ENCODE assay signal across 29 mouse cellular contexts in the genomic region with DNA sequence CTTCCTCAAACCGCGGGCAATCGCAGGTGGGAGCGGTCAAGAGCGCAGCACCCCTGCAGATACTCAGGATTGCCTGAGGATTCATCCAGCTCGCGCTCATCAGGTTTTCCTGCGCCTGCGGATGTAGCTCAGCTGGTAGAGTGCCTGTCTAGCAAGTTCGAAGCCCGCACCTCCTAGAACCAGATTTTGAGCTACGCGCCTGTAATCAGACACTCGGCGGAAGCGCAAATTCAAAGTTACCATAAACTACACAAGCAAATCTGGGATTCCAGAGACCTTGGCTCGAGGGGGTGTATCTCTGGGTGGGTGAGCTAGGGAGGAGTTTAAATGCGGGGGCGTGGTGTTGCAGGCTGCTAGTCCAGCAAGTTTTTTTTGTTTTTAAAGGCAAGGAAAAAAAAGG. TPM values are rescaled to one million over a fixed set of nuclear protein-coding genes. Genes with fewer than 3 reads are reported as not detected.
A peak's percentile ranks its signal among the peaks of the same experiment; 100 is the strongest.
DNase-seq lines count a peak whose midpoint lies in the region; TF ChIP-seq lines count a peak whose summit lies in the region.
"Had no signal": no experiment of that assay in that cellular context is flagged by ENCODE, and none has a peak within 500 bp of the region (broad histone marks: within the 10 kb centered on the region; RNA-seq: fewer than 3 reads in every experiment).

A gene (minus strand): TSS at position 176 of the 400 bp plus-strand sequence.

- DNase-seq in ES-CJ7 (ENCODE audit: low read depth, low spot score) (peak; percentile 81), WW6 (ENCODE audit: low read depth, low spot score) (peak; percentile 61)
- DNase-seq in cerebellum, adult 11 months, result no peak
- DNase-seq in B cell, adult 2 months, result no peak
- no peak for DNase-seq in lung, adult 2 months
- DNase-seq: adrenal gland, adult 8-10 months; adrenal gland, postnatal 25 days; cerebellum, adult 18-20 months; cerebellum, adult 9-10 months; cerebellum, postnatal 14 days; forebrain, postnatal 0 days; gastrocnemius, adult 2 months; gastrocnemius, postnatal 14 days; heart, adult 11 months; kidney, adult 11 months had no signal

- WGBS in lung, adult 2 months, result 67% methylated on average over 19 of the region's 19 CpGs

- no peak for TF ChIP-seq POLR2A in lung, adult 2 months (IDR thresholded peaks at IDR 0.05; ENCODE audit: borderline replicate concordance, extremely low read depth, low read depth, low read length)

- no peaks in the 10 kb centered on the region for H3K36me3 ChIP-seq in E14TG2a.4 (ENCODE audit: insufficient read depth, low read length)
- H3K36me3 ChIP-seq: embryonic facial prominence, embryonic 12.5 days; embryonic facial prominence, embryonic 15.5 days; hindbrain, embryonic 13.5 days; intestine, embryonic 15.5 days had no signal

- peak within 1 kb of the TSS; percentile 68 for H3K4me3 ChIP-seq in E14TG2a.4 (replicated peaks; ENCODE audit: low read length)
- no peak within 1 kb of the TSS for H3K4me3 ChIP-seq in lung, adult 2 months (replicated peaks; ENCODE audit: extremely low read depth, low read depth, low read length)
- H3K4me3 ChIP-seq: embryonic facial prominence, embryonic 12.5 days; embryonic facial prominence, embryonic 15.5 days; gastrocnemius, adult 2 months; hindbrain, embryonic 13.5 days; intestine, embryonic 15.5 days had no signal

- no peak for TF ChIP-seq CTCF in E14TG2a.4 (conservative IDR thresholded peaks at IDR 0.05; ENCODE audit: low read length)
- TF ChIP-seq CTCF in lung, adult 2 months (IDR thresholded peaks at IDR 0.05; ENCODE audit: insufficient read depth, low read length), result no peak

- H3K27me3 ChIP-seq in E14TG2a.4 (ENCODE audit: insufficient read depth, low read length), result peaks cover 18% of the 10 kb centered on the region
- H3K27me3 ChIP-seq: CH12.LX; embryonic facial prominence, embryonic 12.5 days; embryonic facial prominence, embryonic 15.5 days; hindbrain, embryonic 13.5 days; intestine, embryonic 15.5 days had no signal

- H3K4me1 ChIP-seq in E14TG2a.4 (replicated peaks; ENCODE audit: low read depth, low read length), result peaks cover 28% of the 10 kb centered on the region
- no peaks in the 10 kb centered on the region for H3K4me1 ChIP-seq in lung, adult 2 months (ENCODE audit: control insufficient read depth, insufficient read depth, low read length)
- H3K4me1 ChIP-seq: embryonic facial prominence, embryonic 12.5 days; embryonic facial prominence, embryonic 15.5 days; hindbrain, embryonic 13.5 days; intestine, embryonic 15.5 days had no signal

- no peaks in the 10 kb centered on the region for H3K9me3 ChIP-seq in E14TG2a.4 (ENCODE audit: low read length)
- H3K9me3 ChIP-seq: embryonic facial prominence, embryonic 12.5 days; embryonic facial prominence, embryonic 15.5 days; hindbrain, embryonic 13.5 days; intestine, embryonic 15.5 days had no signal

RNA-seq across cellular contexts. Expression of the gene that starts here (rescaled TPM):
- 0.16 TPM in 1 of 2 replicates, not detected in the other for polyA plus RNA-seq in lung, adult 2 months (2012; rRNA removed)
- polyA plus RNA-seq: brain, embryonic 14.5 days; embryonic facial prominence, embryonic 12.5 days; embryonic facial prominence, embryonic 15.5 days; forebrain, embryonic 11.5 days; forebrain, embryonic 14.5 days; forebrain, postnatal 0 days; frontal cortex, adult 2 months; heart, embryonic 11.5 days; heart, embryonic 14.5 days; heart, postnatal 0 days; hindbrain, embryonic 13.5 days; hindbrain, embryonic 16.5 days; intestine, embryonic 15.5 days had no signal

Comparison
In these comparisons a context has a peak if more than half of its experiments do, and no peak if none do; other contexts are left out.
1. DNase-seq: peak in ES-CJ7 (single experiment) and WW6 (single experiment); none in cerebellum, adult 11 months (single experiment), B cell, adult 2 months (0 of 2) and lung, adult 2 months (single experiment).